Mouse (Mus musculus): ENCODE measurements at regions not wholly inside any gene's neighbourhood (a gene's known extent, or its start where the extent isn't known, plus 50 kb on each side); places are given as distances from the start of the nearest gene placed in this dataset.

DNA sequence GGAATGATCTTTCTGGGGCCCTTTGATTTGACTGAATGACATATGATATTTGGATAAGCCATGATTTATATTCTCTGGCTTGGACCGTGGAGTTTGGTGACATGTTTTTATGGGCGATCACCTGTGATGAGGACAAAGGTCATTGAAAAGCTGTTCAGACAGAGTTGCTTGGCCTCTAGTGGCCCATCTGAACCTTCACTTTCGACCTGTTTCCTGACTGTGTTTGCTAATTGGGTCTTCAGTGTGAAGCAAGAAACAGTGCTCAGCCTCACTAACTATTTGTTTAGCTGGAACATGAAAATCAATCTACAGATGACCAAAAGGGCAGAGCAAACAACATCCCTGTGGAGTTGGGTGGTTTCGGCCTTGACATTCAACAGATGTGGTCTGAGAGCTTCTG is 357.8 kb downstream of the Stim2 start:
- Histone ChIP-seq H3K4me3 (no peak overlapping the region), H3K27ac (replicated peaks) (no peak overlapping the region), H3K9me3 (replicated peaks) (no peaks in the 10 kb centered on the region), H3K36me3 (no peaks in the 10 kb centered on the region), H3K4me1 (no peaks in the 10 kb centered on the region), H3K27me3 (ENCODE audit: low read depth, poor library complexity, severe bottlenecking) (no peaks in the 10 kb centered on the region)
- no peak for DNase-seq (ENCODE audit: low spot score)
- WGBS, result 82% methylated on average over 4 of the region's 4 CpGs

DNA sequence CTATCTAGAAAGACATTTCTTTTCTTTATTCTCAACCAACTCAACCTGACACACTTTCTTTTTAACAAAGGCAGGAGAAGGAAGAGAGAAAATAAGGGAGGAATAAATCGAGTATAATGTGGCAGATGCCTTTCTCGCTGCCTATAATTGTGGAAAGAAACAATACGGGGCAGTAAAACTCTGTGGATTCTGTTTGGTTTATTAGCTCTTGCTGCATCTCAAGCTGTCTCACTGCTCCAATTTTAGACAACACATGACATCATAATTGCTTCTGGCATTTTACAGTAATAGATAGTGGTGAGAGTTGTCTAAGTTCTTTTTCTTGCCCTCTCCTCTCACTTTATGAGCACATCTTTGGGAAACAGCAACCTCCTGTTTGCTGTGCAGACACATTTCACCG is 359.2 kb downstream of the Stim2 start:
- Histone ChIP-seq H3K27ac (replicated peaks) (no peak overlapping the region), H3K9me3 (replicated peaks) (no peaks in the 10 kb centered on the region), H3K4me3 (no peak overlapping the region), H3K4me1 (no peaks in the 10 kb centered on the region), H3K27me3 (ENCODE audit: low read depth, poor library complexity, severe bottlenecking) (no peaks in the 10 kb centered on the region), H3K36me3 (no peaks in the 10 kb centered on the region)
- 86% methylated on average over 4 of the region's 4 CpGs for WGBS
- no peak for DNase-seq (ENCODE audit: low spot score)

DNA sequence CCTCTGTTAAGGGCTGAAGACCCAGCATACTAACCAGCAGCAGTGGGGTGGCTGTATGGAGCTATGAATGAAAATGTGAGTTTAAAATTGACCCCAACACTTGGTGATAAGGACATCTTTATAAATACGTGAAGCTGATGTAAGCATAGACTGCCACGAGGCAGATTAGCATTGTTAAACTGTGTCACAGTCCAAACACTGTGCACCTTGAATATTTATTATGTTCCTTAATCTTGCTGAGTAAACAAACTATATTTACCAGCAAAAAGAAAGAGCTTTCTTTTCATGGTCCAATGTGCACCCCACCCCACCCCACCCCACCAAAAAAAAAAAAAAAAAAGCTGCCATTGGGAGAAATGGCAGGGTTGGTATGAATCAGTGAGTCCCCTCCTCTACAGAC is 359.9 kb downstream of the Stim2 start:
- no peaks in the 10 kb centered on the region for H3K4me1 ChIP-seq
- H3K27me3 ChIP-seq (ENCODE audit: low read depth, poor library complexity, severe bottlenecking), result no peaks in the 10 kb centered on the region
- no peak for DNase-seq (ENCODE audit: low spot score)
- H3K36me3 ChIP-seq, result no peaks in the 10 kb centered on the region
- H3K27ac ChIP-seq (replicated peaks), result no peak overlapping the region
- H3K4me3 ChIP-seq, result no peak overlapping the region
- WGBS, result 75% methylated on average over 2 of the region's 2 CpGs
- H3K9me3 ChIP-seq (replicated peaks), result no peaks in the 10 kb centered on the region
